Mouse (Mus musculus) frontal cortex, adult 2 months (tissue): Measurements from ENCODE around the gene Ism2. TPM values are rescaled to one million over a fixed set of nuclear protein-coding genes. Genes with fewer than 3 reads are reported as not detected.
"Not testable (repeated sequence)": the region's sequence is repeated elsewhere in the genome, so short reads cannot be mapped to it uniquely, and the experiment has no call there.

ENCODE experiments used
- DNase-seq, 2 experiments: peaks; one replicate each; pipeline ENCODE4 v3.0.0; 2022; ENCODE audit warnings: low spot score in 1 of 2; ENCODE audit errors: extremely low spot score in 1 of 2
- polyA plus RNA-seq: library from polyadenylated mRNA; depleted of rRNA; stranded (reverse); fragments of >200 nt; gene quantifications from 2 replicates; pipeline ENCODE4 v1.2.3, GENCODE M21; 2012; rRNA removed

Gene Ism2
- polyA plus RNA-seq, result 0.18 and 0.42 TPM in 2 replicates

- no peak for DNase-seq
These were observed at the start of gene Ism2 for GRCm38 (mm10) chr12:87299657-87300440. Ism2 (minus strand) TSS chr12:87299705.

GRCm38 (mm10) chr12:87348029-87348428 is 48.5 kb upstream of the Ism2 start:
- no peak for DNase-seq

- no peak for DNase-seq
These were observed 48.0 kb upstream of the Ism2 start for GRCm38 (mm10) chr12:87347511-87347910.

GRCm38 (mm10) chr12:87343084-87343605 is 43.6 kb upstream of the Ism2 start:
- no peak for DNase-seq

- DNase-seq, result no peak
These were observed 38.6 kb upstream of the Ism2 start for GRCm38 (mm10) chr12:87338082-87338481.

GRCm38 (mm10) chr12:87334886-87335285 is 35.4 kb upstream of the Ism2 start:
- peak in 1 of 2 experiments; percentile 73 for DNase-seq

GRCm38 (mm10) chr12:87333794-87334193 is 34.3 kb upstream of the Ism2 start:
- DNase-seq, result peak; percentile 21 to 35

GRCm38 (mm10) chr12:87332511-87332910 is 33.0 kb upstream of the Ism2 start:
- DNase-seq, result no peak

GRCm38 (mm10) chr12:87331908-87332307 is 32.4 kb upstream of the Ism2 start:
- DNase-seq, result peak in 1 of 2 experiments; percentile 14

- DNase-seq, result no peak
These were observed 31.6 kb upstream of the Ism2 start for GRCm38 (mm10) chr12:87331053-87331456.

- DNase-seq, result peak in 1 of 2 experiments; percentile 11
These were observed 30.7 kb upstream of the Ism2 start for GRCm38 (mm10) chr12:87330213-87330612.

- DNase-seq, result no peak
These were observed 28.5 kb upstream of the Ism2 start for GRCm38 (mm10) chr12:87328025-87328424.

- DNase-seq, result no peak
These were observed 28.1 kb upstream of the Ism2 start for GRCm38 (mm10) chr12:87327610-87328009.

GRCm38 (mm10) chr12:87325452-87325851 is 25.9 kb upstream of the Ism2 start:
- DNase-seq, result no peak

GRCm38 (mm10) chr12:87319229-87319628 is 19.7 kb upstream of the Ism2 start:
- no peak for DNase-seq

GRCm38 (mm10) chr12:87317951-87318350 is 18.4 kb upstream of the Ism2 start:
- DNase-seq, result no peak

- DNase-seq, result no peak
These were observed 13.6 kb upstream of the Ism2 start for GRCm38 (mm10) chr12:87313098-87313497.

- DNase-seq, result not testable (repeated sequence)
These were observed 7.0 kb upstream of the Ism2 start for GRCm38 (mm10) chr12:87306584-87306844.

GRCm38 (mm10) chr12:87305767-87306583 is 6.5 kb upstream of the Ism2 start:
- no peak for DNase-seq

GRCm38 (mm10) chr12:87301189-87301588 is 1.7 kb upstream of the Ism2 start:
- DNase-seq, result no peak

- DNase-seq, result no peak
These were observed 861 bp upstream of the Ism2 start for GRCm38 (mm10) chr12:87300441-87300690.
